Mouse (Mus musculus) erythroblast, embryonic 14.5 days (primary cell): ENCODE measurements at regions not wholly inside any gene's neighbourhood (a gene's known extent, or its start where the extent isn't known, plus 50 kb on each side); places are given as distances from the start of the nearest gene placed in this dataset.

Experiments
- GATA1 ChIP-seq: IDR thresholded peaks from 2 replicates; pipeline ENCODE4 v1.6.1; 2012; ENCODE audit warnings: low read length, inconsistent platforms, mixed read lengths
- TAL1 ChIP-seq: IDR thresholded peaks from 3 replicates; pipeline ENCODE4 v1.6.1; 2012; ENCODE audit warnings: low read length, inconsistent platforms, mixed read lengths

GRCm38 (mm10) chr10:98352061-98352460 is 562.1 kb upstream of the Atp2b1 start:
- no peak for TF ChIP-seq GATA1
- no peak for TF ChIP-seq TAL1
